8 mouse cellular contexts compared by ENCODE assay signal in the genomic region with DNA sequence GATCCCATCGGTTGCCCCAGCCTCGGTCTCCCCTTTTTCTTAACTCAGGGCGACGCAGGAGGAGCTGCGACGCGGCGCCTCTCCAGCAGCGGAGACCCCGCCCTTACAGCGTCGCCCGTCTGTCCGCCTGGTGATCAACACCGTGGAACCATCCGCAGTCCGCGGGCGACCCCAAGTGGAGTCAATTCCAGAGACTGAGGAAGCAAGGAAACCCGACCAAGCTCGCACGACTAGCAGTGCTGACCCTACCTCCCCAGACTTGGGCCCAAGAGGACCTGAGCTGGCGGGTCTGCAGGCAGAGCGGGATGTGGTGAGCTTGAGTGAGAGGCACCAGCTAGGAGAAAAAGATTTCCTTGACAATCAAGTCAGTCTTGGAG. TPM values are rescaled to one million over a fixed set of nuclear protein-coding genes. Genes with fewer than 3 reads are reported as not detected.
DNase-seq lines count a peak whose midpoint lies in the region; ATAC-seq and TF ChIP-seq lines count a peak whose summit lies in the region.

No protein-coding gene starts in this region.

- TF ChIP-seq EP300 in stomach, postnatal 0 days (optimal IDR thresholded peaks at IDR 0.05), result no peak

- peak overlapping the region; percentile 63 for H3K4me2 ChIP-seq in forebrain, embryonic 12.5 days
- H3K4me2 ChIP-seq in heart, embryonic 15.5 days, result peak overlapping the region; percentile 69
- peak overlapping the region; percentile 74 for H3K4me2 ChIP-seq in stomach, postnatal 0 days (replicated peaks; ENCODE audit: low read depth)

- H3K27me3 ChIP-seq in forebrain, embryonic 12.5 days, result peaks cover 77% of the 10 kb centered on the region
- H3K27me3 ChIP-seq in heart, embryonic 15.5 days, result peaks cover 38% of the 10 kb centered on the region
- H3K27me3 ChIP-seq in liver, adult 2 months (ENCODE audit: control insufficient read depth, insufficient read depth, low read length), result no peaks in the 10 kb centered on the region; the same call in 1 of the 2 replicates
- no peaks in the 10 kb centered on the region for H3K27me3 ChIP-seq in stomach, postnatal 0 days (ENCODE audit: control insufficient read depth, insufficient read depth, low read length)

- no peak overlapping the region for H3K27ac ChIP-seq in forebrain, embryonic 12.5 days
- no peak overlapping the region for H3K27ac ChIP-seq in heart, embryonic 15.5 days
- no peak overlapping the region for H3K27ac ChIP-seq in liver, adult 2 months (replicated peaks; ENCODE audit: insufficient read depth, low read depth, low read length)
- no peak overlapping the region for H3K27ac ChIP-seq in stomach, postnatal 0 days (replicated peaks)

- H3K36me3 ChIP-seq in forebrain, embryonic 12.5 days (replicated peaks), result no peaks in the 10 kb centered on the region
- no peaks in the 10 kb centered on the region for H3K36me3 ChIP-seq in heart, embryonic 15.5 days
- no peaks in the 10 kb centered on the region for H3K36me3 ChIP-seq in liver, adult 2 months (ENCODE audit: control insufficient read depth, insufficient read depth, low read length)
- no peaks in the 10 kb centered on the region; the same call in 1 of the 2 replicates for H3K36me3 ChIP-seq in stomach, postnatal 0 days (ENCODE audit: control insufficient read depth, insufficient read depth, low read length)

- H3K9ac ChIP-seq in forebrain, embryonic 12.5 days, result no peak overlapping the region; the same call in 1 of the 2 replicates
- H3K9ac ChIP-seq in heart, embryonic 15.5 days, result peak overlapping the region; percentile 40; the same call in 1 of the 2 replicates
- 0 out of 2 replicates have a peak overlapping the region, but pooled peaks have one; percentile 21 for H3K9ac ChIP-seq in liver, adult 2 months (ENCODE audit: low read depth, low read length)
- peak overlapping the region; percentile 45 for H3K9ac ChIP-seq in stomach, postnatal 0 days (ENCODE audit: low read length)

- no peaks in the 10 kb centered on the region for H3K9me3 ChIP-seq in forebrain, embryonic 12.5 days
- H3K9me3 ChIP-seq in heart, embryonic 15.5 days (replicated peaks), result no peaks in the 10 kb centered on the region
- H3K9me3 ChIP-seq in stomach, postnatal 0 days (ENCODE audit: control insufficient read depth, low read length), result no peaks in the 10 kb centered on the region

- H3K4me3 ChIP-seq in forebrain, embryonic 12.5 days (replicated peaks), result peak overlapping the region; percentile 37
- H3K4me3 ChIP-seq in heart, embryonic 15.5 days, result peak overlapping the region; percentile 48
- H3K4me3 ChIP-seq in liver, adult 2 months (ENCODE audit: insufficient read depth, low read depth, low read length), result peak overlapping the region; percentile 51
- peak overlapping the region; percentile 45 for H3K4me3 ChIP-seq in stomach, postnatal 0 days (ENCODE audit: low read depth, low read length)

- DNase-seq in B cell, adult 2 months, result peak; percentile 20 to 27
- peak; percentile 43 for DNase-seq in brain, embryonic 18.5 days (ENCODE audit: low read depth, low spot score)
- DNase-seq in kidney, postnatal 10 days, result peak; percentile 94
- no peak for DNase-seq in liver, adult 2 months (ENCODE audit: extremely low read depth, low read depth, low spot score)
- peak; percentile 88 for DNase-seq in stomach, postnatal 0 days (ENCODE audit: low spot score)

- peak; percentile 88 for ATAC-seq in forebrain, embryonic 12.5 days (ENCODE audit: low FRiP score)
- peak; percentile 83 for ATAC-seq in heart, embryonic 15.5 days (replicated peaks; ENCODE audit: insufficient number of reproducible peaks, insufficient read depth, low FRiP score, low read depth)
- ATAC-seq in monocyte, adult 5-6 weeks (replicated peaks; ENCODE audit: insufficient number of reproducible peaks, low FRiP score, low TSS enrichment, poor library complexity, severe bottlenecking), result 0 out of 2 replicates have a peak, but pooled peaks have one; percentile 9
- ATAC-seq in stomach, postnatal 0 days (ENCODE audit: low FRiP score, low TSS enrichment), result peak; percentile 74

- peak; percentile 72 for TF ChIP-seq CTCF in liver, adult 2 months (IDR thresholded peaks at IDR 0.05; ENCODE audit: low read depth, low read length)
- TF ChIP-seq CTCF in stomach, postnatal 0 days (IDR thresholded peaks at IDR 0.05; ENCODE audit: low read depth), result peak; percentile 90

- H3K4me1 ChIP-seq in forebrain, embryonic 12.5 days, result peaks cover 11% of the 10 kb centered on the region; the same call in 1 of the 2 replicates
- H3K4me1 ChIP-seq in heart, embryonic 15.5 days (replicated peaks), result peaks cover 16% of the 10 kb centered on the region
- H3K4me1 ChIP-seq in liver, adult 2 months (ENCODE audit: control insufficient read depth, insufficient read depth, low read length), result no peaks in the 10 kb centered on the region
- H3K4me1 ChIP-seq in stomach, postnatal 0 days (replicated peaks; ENCODE audit: control insufficient read depth, insufficient read depth), result no peaks in the 10 kb centered on the region

- no peak for TF ChIP-seq POLR2A in liver, adult 2 months (IDR thresholded peaks at IDR 0.05; ENCODE audit: extremely low read depth, insufficient read depth, low read length)

- H3K79me2 ChIP-seq in liver, adult 2 months (ENCODE audit: control insufficient read depth, insufficient read depth, low read length), result no peaks in the 10 kb centered on the region

- WGBS in forebrain, embryonic 12.5 days, result 1% methylated on average over 24 of the region's 24 CpGs
- WGBS in heart, embryonic 15.5 days, result under 1% methylated on average over 24 of the region's 24 CpGs
- WGBS in liver, adult 2 months, result 23% methylated on average over 24 of the region's 24 CpGs
- 2% methylated on average over 24 of the region's 24 CpGs for WGBS in stomach, postnatal 0 days

RNA-seq across cellular contexts. Expression of a gene that starts 10.7 kb away (rescaled TPM):
- 3.6 and 4.1 TPM in 2 replicates for polyA plus RNA-seq in forebrain, embryonic 12.5 days (2016; fragmentation: Nextera tagmentation; extraction: Ambion mirVana)
- polyA plus RNA-seq in heart, embryonic 15.5 days (2015; fragmentation: Nextera tagmentation; extraction: Ambion mirVana), result 4.8 TPM in 2 replicates
- 2.9 and 6.5 TPM in 2 replicates for total RNA-seq in liver, adult 2 months (2014; rRNA removed)
- 0.05 and 1.4 TPM in 2 replicates for polyA plus RNA-seq in liver, adult 2 months (2012; rRNA removed)
- 15.0 to 52.1 TPM (median 27.4 TPM) in 3 replicates for total RNA-seq in monocyte, adult 5-6 weeks (2017)
- polyA plus RNA-seq in stomach, postnatal 0 days (2015; fragmentation: Nextera tagmentation; extraction: Ambion mirVana), result 25.2 and 33.3 TPM in 2 replicates

RNA-seq across cellular contexts. Expression of a gene that starts 25.7 kb away (rescaled TPM):
- polyA plus RNA-seq in forebrain, embryonic 12.5 days (2016; fragmentation: Nextera tagmentation; extraction: Ambion mirVana), result 26.5 and 26.7 TPM in 2 replicates
- 26.1 and 27.9 TPM in 2 replicates for polyA plus RNA-seq in heart, embryonic 15.5 days (2015; fragmentation: Nextera tagmentation; extraction: Ambion mirVana)
- 5.5 and 6.5 TPM in 2 replicates for total RNA-seq in liver, adult 2 months (2014; rRNA removed)
- polyA plus RNA-seq in liver, adult 2 months (2012; rRNA removed), result 6.5 and 6.8 TPM in 2 replicates
- 2.8 to 5.5 TPM (median 5.2 TPM) in 3 replicates for total RNA-seq in monocyte, adult 5-6 weeks (2017)
- polyA plus RNA-seq in stomach, postnatal 0 days (2015; fragmentation: Nextera tagmentation; extraction: Ambion mirVana), result 29.0 and 30.0 TPM in 2 replicates

RNA-seq across cellular contexts. Expression of a gene that starts 30.3 kb away (rescaled TPM):
- 54.6 and 59.7 TPM in 2 replicates for polyA plus RNA-seq in forebrain, embryonic 12.5 days (2016; fragmentation: Nextera tagmentation; extraction: Ambion mirVana)
- 32.5 and 43.7 TPM in 2 replicates for polyA plus RNA-seq in heart, embryonic 15.5 days (2015; fragmentation: Nextera tagmentation; extraction: Ambion mirVana)
- total RNA-seq in liver, adult 2 months (2014; rRNA removed), result 21.2 and 21.8 TPM in 2 replicates
- 13.4 and 22.2 TPM in 2 replicates for polyA plus RNA-seq in liver, adult 2 months (2012; rRNA removed)
- 272 to 296 TPM (median 283 TPM) in 3 replicates for total RNA-seq in monocyte, adult 5-6 weeks (2017)
- 39.5 and 44.4 TPM in 2 replicates for polyA plus RNA-seq in stomach, postnatal 0 days (2015; fragmentation: Nextera tagmentation; extraction: Ambion mirVana)

RNA-seq across cellular contexts. Expression of a gene that starts 45.0 kb away (rescaled TPM):
- 5.6 and 8.3 TPM in 2 replicates for polyA plus RNA-seq in forebrain, embryonic 12.5 days (2016; fragmentation: Nextera tagmentation; extraction: Ambion mirVana)
- polyA plus RNA-seq in heart, embryonic 15.5 days (2015; fragmentation: Nextera tagmentation; extraction: Ambion mirVana), result 255 and 278 TPM in 2 replicates
- 1.2 and 2.9 TPM in 2 replicates for total RNA-seq in liver, adult 2 months (2014; rRNA removed)
- 0.20 and 0.61 TPM in 2 replicates for polyA plus RNA-seq in liver, adult 2 months (2012; rRNA removed)
- total RNA-seq in monocyte, adult 5-6 weeks (2017), result not detected in 3 replicates
- 15.5 and 16.5 TPM in 2 replicates for polyA plus RNA-seq in stomach, postnatal 0 days (2015; fragmentation: Nextera tagmentation; extraction: Ambion mirVana)

RNA-seq across cellular contexts. Expression of a gene that starts 52.9 kb away (rescaled TPM):
- 2.2 and 2.4 TPM in 2 replicates for polyA plus RNA-seq in forebrain, embryonic 12.5 days (2016; fragmentation: Nextera tagmentation; extraction: Ambion mirVana)
- 2,753 and 3,427 TPM in 2 replicates for polyA plus RNA-seq in heart, embryonic 15.5 days (2015; fragmentation: Nextera tagmentation; extraction: Ambion mirVana)
- total RNA-seq in liver, adult 2 months (2014; rRNA removed), result 0.54 TPM in 1 of 2 replicates, not detected in the other
- polyA plus RNA-seq in liver, adult 2 months (2012; rRNA removed), result 0.76 and 0.82 TPM in 2 replicates
- total RNA-seq in monocyte, adult 5-6 weeks (2017), result 6.1 to 6.3 TPM in 2 of 3 replicates, not detected in the other
- polyA plus RNA-seq in stomach, postnatal 0 days (2015; fragmentation: Nextera tagmentation; extraction: Ambion mirVana), result 24.4 and 30.4 TPM in 2 replicates

Comparison
In these comparisons a context has a peak if more than half of its experiments do, and no peak if none do; other contexts are left out.
1. ATAC-seq: peak in every context shown above with its lines; median percentile 88 in forebrain, embryonic 12.5 days; 83 in heart, embryonic 15.5 days; 74 in stomach, postnatal 0 days; 9 in monocyte, adult 5-6 weeks.